Mouse (Mus musculus) neural tube, embryonic 11.5 days (tissue): ENCODE measurements around the gene Washc1. TPM values are rescaled to one million over a fixed set of nuclear protein-coding genes. Genes with fewer than 3 reads are reported as not detected.
"Not testable (repeated sequence)": the region's sequence is repeated elsewhere in the genome, so short reads cannot be mapped to it uniquely, and the experiment has no call there.

ENCODE experiments used
- ATAC-seq: fragments of 200-750 bp; cut with Nextera tagmentation; 2 replicates; pipeline ENCODE4 v1.8.0; 2017; ENCODE audit warnings: moderate number of reproducible peaks, mild to moderate bottlenecking, moderate TSS enrichment, moderate library complexity; ENCODE audit not compliant: insufficient read depth, low FRiP score, low TSS enrichment
- DNase-seq: peaks from one replicate; pipeline ENCODE4 v3.0.0-alpha.2; 2015; ENCODE audit warnings: low spot score
- H3K27ac ChIP-seq: fragments of 300-500 bp; sonication (generic); 2 replicates; pipeline ENCODE4 v1.5.1; 2014; ENCODE audit warnings: low read depth, mild to moderate bottlenecking, low read length
- H3K27me3 ChIP-seq: fragments of 300-500 bp; sonication (generic); 2 replicates; pipeline ENCODE4 v1.6.1; 2014; ENCODE audit warnings: mild to moderate bottlenecking, low read length, mixed read lengths; ENCODE audit not compliant: control insufficient read depth, insufficient read depth
- H3K36me3 ChIP-seq: fragments of 300-500 bp; sonication (generic); 2 replicates; pipeline ENCODE4 v1.6.1; 2014; ENCODE audit warnings: mild to moderate bottlenecking, low read length, moderate library complexity, mixed read lengths; ENCODE audit not compliant: control insufficient read depth, insufficient read depth
- H3K4me1 ChIP-seq: fragments of 300-500 bp; sonication (generic); 2 replicates; pipeline ENCODE4 v1.6.1; 2014; ENCODE audit warnings: low read length, mixed read lengths; ENCODE audit not compliant: control insufficient read depth, insufficient read depth
- H3K4me2 ChIP-seq: fragments of 300-500 bp; sonication (generic); 2 replicates; pipeline ENCODE4 v1.6.1; 2014; ENCODE audit warnings: low read depth, mild to moderate bottlenecking, moderate library complexity
- H3K4me3 ChIP-seq: fragments of 300-500 bp; sonication (generic); 2 replicates; pipeline ENCODE4 v1.5.1; 2014; ENCODE audit warnings: low read depth, low read length
- H3K9ac ChIP-seq: fragments of 300-500 bp; sonication (generic); 2 replicates; pipeline ENCODE4 v1.6.1; 2014; ENCODE audit warnings: mild to moderate bottlenecking, low read length
- H3K9me3 ChIP-seq: fragments of 300-500 bp; sonication (generic); 2 replicates; pipeline ENCODE4 v1.6.1; 2016; ENCODE audit warnings: low read length; ENCODE audit not compliant: control insufficient read depth
- WGBS: fragments of 180-500 bp; shearing (Covaris S2); extraction: QIAGEN DNeasy Blood & Tissue Kit; methylation state at CpG from one replicate; pipeline ENCODE4 v1.1.7; 2014; 5-methylcytosine and 5-hydroxymethylcytosine counted together
- polyA plus RNA-seq: library from polyadenylated mRNA; unstranded; fragments of >200 nt; fragmentation: Nextera tagmentation; extraction: Ambion mirVana; gene quantifications from 2 replicates; pipeline ENCODE4 v1.2.1, GENCODE M21; 2014

The Washc1 gene
- polyA plus RNA-seq, 1 experiment from 2014 or later, result 31.5 TPM

GRCm38 (mm10) chr17:66167141-66167540 is 55.8 kb downstream of the Washc1 start:
- H3K36me3 ChIP-seq, H3K4me2 ChIP-seq, H3K4me1 ChIP-seq, H3K27ac ChIP-seq, H3K9me3 ChIP-seq, H3K4me3 ChIP-seq, H3K27me3 ChIP-seq, DNase-seq, ATAC-seq, H3K9ac ChIP-seq: not testable (repeated sequence)
- WGBS, result 95% methylated on average over 5 of the region's 5 CpGs

Other genes with a start within 250 kb of the Washc1 start
- 47.1 and 50.1 TPM in 2 replicates for gene Ralbp1, start 225.7 kb upstream of the Washc1 start, polyA plus RNA-seq
- gene Twsg1, start 160.3 kb upstream of the Washc1 start, polyA plus RNA-seq, result 96.2 and 101 TPM in 2 replicates
- 33.2 and 34.7 TPM in 2 replicates for gene Ankrd12, start 34.5 kb upstream of the Washc1 start, polyA plus RNA-seq
- gene Ndufv2, start 10.0 kb upstream of the Washc1 start, polyA plus RNA-seq, result 321 and 347 TPM in 2 replicates
- 16.0 and 16.9 TPM in 2 replicates for gene Ddx11, start 12.0 kb downstream of the Washc1 start, polyA plus RNA-seq